Mouse (Mus musculus) ES-E14 (cell line): ENCODE measurements at regions not wholly inside any gene's neighbourhood (a gene's known extent, or its start where the extent isn't known, plus 50 kb on each side); places are given as distances from the start of the nearest gene placed in this dataset.

Source experiments
- CHD2 ChIP-seq: IDR thresholded peaks from 2 replicates; pipeline ENCODE4 v1.6.1; 2014; ENCODE audit warnings: mild to moderate bottlenecking, low read depth, low read length, inconsistent platforms
- HCFC1 ChIP-seq: IDR thresholded peaks from 2 replicates; pipeline ENCODE4 v1.6.1; 2012; ENCODE audit warnings: low read length, inconsistent platforms, borderline replicate concordance; ENCODE audit not compliant: insufficient read depth

- TF ChIP-seq HCFC1 (no peak), CHD2 (no peak)
Measured at GRCm38 (mm10) chr16:77499537-77500301, 102.2 kb downstream of the Gm11146 start.
